Mouse (Mus musculus): Measurements from ENCODE around the gene Utp18.

The Utp18 gene

GRCm38 (mm10) chr11:93829327-93829679 lies 56.3 kb downstream of the Utp18 start:
- DNase-seq (ENCODE audit: low spot score in 2 of 2), result no peak

GRCm38 (mm10) chr11:93828619-93829326 lies 56.8 kb downstream of the Utp18 start:
- no peak for DNase-seq (ENCODE audit: low spot score in 2 of 2)

DNA sequence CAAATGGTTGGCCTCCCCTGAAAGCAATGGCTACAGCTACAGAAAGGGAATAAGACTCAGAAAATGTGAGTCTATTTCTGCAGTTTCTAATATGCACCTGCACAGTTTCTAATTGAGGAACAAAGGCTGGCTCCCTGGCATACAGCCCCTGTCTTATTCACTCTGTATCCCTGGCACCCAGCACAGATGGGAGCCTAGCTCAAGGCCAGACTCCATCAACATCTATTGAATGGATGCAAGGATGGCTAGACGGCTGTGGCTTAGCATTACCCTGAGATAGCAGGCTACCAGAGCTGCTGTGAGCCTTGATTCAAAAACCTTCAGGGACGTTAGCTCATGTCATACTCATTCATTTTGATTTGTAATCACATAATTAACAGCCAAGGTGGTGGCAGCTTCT lies 63.3 kb downstream of the Utp18 start:
- no peak for DNase-seq (ENCODE audit: low spot score in 2 of 2)

DNA sequence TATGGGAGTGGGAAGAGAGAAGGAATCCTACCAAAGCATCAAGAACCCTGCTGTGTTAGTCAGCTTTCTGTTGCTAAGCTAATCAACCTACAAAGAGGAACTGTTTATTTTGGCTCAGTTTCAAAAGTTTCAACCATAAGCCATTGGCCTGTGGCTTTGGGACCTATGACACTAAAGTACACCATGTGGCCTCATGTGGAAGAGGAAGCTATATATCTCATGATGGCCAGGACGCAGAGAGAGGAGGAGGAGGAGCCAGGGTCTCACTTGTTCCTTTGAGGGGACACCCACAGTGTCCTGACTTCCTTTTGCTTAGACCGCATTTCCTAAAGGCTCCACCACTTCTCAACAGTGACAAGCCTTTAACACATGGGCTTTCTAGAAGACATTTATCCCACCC lies 64.0 kb downstream of the Utp18 start:
- no peak for DNase-seq (ENCODE audit: low spot score in 2 of 2)

GRCm38 (mm10) chr11:93817966-93818738 lies 67.4 kb downstream of the Utp18 start:
- DNase-seq (ENCODE audit: low spot score in 2 of 2), result no peak

DNA sequence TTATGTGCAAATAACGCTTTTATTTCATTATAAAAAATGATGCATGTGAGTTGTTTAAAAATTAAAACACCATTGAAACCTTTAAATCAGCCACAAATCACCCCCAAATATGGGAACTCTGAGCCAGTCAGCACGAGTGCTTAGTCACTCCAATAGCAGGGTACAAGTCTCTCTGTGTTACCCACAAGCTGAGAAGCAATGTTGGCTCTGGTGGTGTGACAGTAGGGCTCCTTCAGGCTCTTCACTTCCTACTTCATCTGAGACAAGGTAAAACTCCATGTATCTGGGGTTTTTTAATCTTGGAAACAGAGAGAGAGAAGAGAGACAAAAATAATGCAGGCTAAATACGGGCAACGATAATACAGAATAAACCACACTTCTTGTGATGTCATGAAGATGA lies 72.6 kb downstream of the Utp18 start:
- DNase-seq (ENCODE audit: low spot score in 2 of 2), result no peak

- DNase-seq (ENCODE audit: low spot score in 2 of 2), result no peak
Measured at GRCm38 (mm10) chr11:93812125-93812868, 73.3 kb downstream of the Utp18 start.
